Mouse (Mus musculus) erythroblast, adult 5-6 weeks (primary cell): ENCODE data around the gene Vdr. TPM values are rescaled to one million over a fixed set of nuclear protein-coding genes. Genes with fewer than 3 reads are reported as not detected.
A peak's percentile ranks its signal among the peaks of the same experiment; 100 is the strongest.

Experiments used
- ATAC-seq: replicated peaks from 2 replicates; pipeline ENCODE4 v1.8.0; 2016; ENCODE audit warnings: moderate number of reproducible peaks, mild to moderate bottlenecking, moderate TSS enrichment, inconsistent platforms; ENCODE audit not compliant: poor library complexity, low FRiP score, severe bottlenecking
- total RNA-seq, 2 experiments: library from RNA; stranded (forward) in 1 of 2; stranded (reverse) in 1 of 2; fragments of 150-400 nt in 1 of 2; fragments of 200-764, 138-1000 nt in 1 of 2; gene quantifications; 2 replicates each; pipeline versions ENCODE4 v1.2.3 to v1.2.4; 2015 to 2017; ENCODE audit warnings: low replicate concordance in 2 of 2

The Vdr gene
- total RNA-seq, 2 experiments from 2014 or later = 0.19 to 0.26 TPM

DNA sequence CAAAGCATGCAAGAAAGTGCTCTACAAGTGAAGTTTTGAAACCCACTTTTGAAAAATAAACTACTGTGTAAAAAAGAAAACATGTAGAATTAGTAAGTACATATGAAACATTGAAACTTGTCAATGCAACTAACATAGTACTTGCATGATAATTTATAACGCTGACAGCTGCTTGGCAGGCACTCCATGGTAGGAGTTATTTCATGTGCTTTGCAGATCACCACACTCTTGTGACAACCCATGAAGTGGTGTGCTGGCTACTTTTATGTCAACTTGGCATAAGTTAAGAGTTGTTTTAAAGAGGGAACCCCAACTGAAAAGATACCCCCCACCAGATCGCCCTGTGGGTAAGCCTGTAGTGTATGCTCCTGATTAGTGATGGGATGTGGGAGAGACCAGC lies 12.0 kb upstream of the Vdr start:
- no peak for ATAC-seq

GRCm38 (mm10) chr15:97921796-97922195 lies 11.4 kb upstream of the Vdr start:
- ATAC-seq = no peak

DNA sequence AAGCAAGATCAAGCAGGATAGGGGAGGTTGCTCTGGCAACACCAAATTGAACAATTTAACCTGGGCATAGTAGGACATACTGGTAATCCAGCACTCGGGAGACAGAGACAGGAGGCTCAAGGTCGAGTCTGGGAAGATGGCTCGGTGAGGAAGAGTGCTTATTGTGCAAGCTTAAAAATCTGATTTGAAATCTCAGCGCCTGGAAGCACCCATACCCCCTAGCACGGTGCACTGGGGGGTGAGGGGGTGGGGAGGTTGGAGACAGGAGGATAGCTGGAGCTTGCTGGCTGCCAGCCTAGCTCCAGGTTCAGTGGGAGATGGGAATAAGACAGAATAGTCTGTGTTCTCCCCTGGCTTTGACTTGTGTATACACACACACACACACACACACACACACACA lies 9.9 kb upstream of the Vdr start:
- ATAC-seq = no peak

DNA sequence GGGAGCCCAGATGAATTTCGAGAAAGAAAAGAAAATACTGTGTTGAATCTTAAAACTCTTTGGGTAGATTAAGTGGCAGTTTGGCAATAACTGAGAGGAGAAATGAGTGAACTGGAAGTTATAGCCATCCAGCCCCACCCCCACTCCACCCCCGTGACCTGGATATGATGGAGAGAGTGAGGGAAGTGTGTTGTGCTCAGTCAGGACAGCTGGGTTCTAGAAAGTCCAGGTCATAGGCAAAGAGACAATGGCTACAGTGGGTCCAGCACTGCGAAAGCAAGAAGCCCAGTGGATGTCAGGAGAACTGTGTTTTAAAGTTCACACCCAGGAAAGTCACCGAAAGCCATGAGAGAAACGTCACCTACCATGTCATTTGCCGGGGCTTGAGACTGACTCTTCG lies 8.8 kb upstream of the Vdr start:
- ATAC-seq = no peak

- no peak for ATAC-seq
Measured at GRCm38 (mm10) chr15:97917994-97918393, 7.6 kb upstream of the Vdr start.

DNA sequence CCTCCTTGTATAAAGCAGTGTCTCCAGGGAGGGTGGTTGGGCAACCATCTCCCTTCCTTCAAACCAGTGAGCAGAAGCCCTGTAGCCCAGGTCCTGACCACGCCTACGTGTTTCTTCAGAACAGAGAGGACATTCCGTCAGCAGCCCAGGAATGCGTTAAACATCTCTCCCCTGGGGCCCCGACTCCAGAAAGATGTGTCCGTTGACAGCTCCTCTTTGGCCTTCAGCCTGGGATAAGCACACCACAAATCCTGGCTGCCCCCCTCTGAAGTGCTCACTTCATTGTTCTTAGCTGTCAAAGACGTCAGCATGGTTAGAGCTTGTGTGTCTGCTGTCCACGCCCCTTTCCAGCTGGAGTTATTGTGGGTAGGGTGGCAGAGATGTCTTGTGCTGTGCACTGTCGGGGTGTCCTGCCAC lies 3.9 kb upstream of the Vdr start:
- no peak for ATAC-seq

DNA sequence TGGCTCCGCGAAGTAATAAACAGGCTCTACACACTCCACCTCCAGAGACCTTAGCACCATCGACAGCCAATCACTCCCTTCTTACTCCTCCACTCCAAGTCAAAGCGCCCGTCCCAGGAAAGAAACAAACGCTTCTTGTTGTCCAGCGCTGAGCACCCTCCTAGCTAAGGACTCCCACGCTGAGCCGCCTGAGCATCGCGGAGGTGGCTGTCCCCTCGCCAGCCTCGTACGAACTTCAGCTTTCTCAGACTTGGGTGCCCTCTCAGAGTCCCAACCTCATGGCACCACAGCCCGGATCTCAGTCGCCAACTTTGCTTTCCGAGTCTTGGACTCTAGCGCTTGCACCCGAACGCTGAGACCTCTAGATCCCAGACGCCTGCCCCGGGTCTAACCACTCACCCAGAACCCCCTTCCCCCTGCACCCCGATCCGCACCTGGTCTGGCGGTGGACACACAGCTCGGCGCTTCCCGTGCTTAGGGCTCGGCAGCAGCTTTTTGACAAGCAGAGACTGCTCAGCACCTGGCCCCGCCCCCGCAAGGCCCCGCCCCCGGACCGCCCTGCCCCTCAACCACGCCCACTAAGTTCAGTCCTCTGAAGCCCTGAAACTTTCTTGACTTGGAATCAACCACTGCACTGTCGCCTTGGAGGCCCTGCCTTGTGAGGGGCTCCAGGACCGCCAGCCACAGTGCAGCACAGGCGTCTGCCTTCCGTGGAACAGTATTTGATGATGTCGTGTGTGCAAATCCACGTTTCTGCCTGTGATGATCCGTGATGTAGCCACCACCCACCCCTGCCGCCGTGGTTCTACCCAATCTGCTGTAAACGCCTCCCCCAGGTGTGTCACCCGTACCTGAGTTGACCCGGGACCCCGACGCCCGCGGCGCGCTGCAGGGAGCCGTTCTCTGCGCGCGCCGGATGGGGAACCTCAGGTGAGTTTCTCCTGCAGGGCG lies 2.4 kb downstream of the Vdr start:
- ATAC-seq = peak; percentile 66

DNA sequence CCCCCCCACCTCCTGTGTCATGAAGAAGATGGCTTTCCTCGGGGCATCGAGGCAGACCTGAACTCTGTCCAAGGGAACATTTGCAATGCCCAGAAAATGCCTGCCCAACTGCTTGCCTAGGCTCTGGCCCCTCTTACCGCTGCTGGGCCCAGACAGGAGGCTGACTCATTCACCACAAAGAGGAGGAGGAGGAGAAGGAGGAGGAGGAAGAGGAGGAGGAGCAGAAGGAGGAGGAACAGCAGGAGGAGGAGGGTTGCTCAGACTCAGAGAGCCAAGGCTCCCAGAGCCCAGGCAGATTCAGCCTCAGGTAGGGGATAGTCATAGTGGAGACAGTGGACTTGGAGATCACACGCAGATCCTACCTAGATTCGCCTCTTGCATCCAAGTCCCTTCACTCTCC lies 3.2 kb downstream of the Vdr start:
- no peak for ATAC-seq

DNA sequence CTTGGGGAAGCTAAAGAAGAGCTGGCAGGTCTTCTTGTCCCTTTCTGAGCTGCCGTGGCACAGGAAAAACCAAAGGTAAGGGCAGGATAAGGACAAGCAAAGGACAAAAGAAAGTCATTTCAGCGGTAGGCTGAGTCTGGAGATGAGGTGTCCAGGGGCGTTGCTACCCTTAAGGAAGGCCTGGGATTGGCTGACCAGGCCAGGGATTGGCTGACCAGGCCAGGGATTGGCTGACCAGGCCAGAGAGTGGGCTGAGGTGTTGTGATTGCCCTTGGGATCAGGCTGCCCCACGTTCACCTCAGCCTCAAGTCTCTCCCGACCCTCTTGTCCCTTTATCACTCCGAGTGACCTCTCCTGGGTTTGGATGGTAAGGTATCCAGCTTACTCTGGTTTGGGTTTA lies 5.1 kb downstream of the Vdr start:
- ATAC-seq = no peak

- ATAC-seq = no peak
Measured at GRCm38 (mm10) chr15:97904339-97904991, 6.0 kb downstream of the Vdr start.

GRCm38 (mm10) chr15:97903261-97904009 lies 7.0 kb downstream of the Vdr start:
- no peak for ATAC-seq

- ATAC-seq = no peak
Measured at GRCm38 (mm10) chr15:97900991-97901390, 9.4 kb downstream of the Vdr start.

DNA sequence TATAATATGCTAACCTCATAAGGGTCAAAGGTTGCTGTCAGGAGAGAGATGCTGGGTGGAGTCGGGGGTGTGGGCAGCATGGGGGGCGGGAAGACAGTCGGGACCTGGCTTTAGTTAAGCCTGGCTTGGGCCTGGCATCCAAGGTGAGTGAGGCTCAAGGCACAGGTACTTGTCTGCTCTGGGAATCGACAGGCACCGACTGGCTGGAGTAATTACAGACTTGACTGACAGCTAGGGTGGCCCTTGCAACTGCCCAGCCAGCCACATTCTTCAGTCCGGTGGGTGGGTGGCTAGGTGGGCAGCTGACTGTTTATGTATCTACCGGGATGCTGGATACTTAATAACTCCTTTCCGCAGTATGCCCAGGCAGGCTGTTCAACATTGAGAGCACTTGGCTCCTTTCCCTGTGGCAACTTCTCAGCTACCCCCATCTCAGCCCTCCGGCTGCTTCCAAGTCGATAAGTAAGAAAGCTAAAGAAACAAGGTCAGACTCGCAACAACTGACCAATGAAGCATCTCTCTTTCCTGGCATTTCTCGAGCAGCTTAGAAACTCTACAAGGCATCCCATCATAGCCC lies 10.0 kb downstream of the Vdr start:
- no peak for ATAC-seq

DNA sequence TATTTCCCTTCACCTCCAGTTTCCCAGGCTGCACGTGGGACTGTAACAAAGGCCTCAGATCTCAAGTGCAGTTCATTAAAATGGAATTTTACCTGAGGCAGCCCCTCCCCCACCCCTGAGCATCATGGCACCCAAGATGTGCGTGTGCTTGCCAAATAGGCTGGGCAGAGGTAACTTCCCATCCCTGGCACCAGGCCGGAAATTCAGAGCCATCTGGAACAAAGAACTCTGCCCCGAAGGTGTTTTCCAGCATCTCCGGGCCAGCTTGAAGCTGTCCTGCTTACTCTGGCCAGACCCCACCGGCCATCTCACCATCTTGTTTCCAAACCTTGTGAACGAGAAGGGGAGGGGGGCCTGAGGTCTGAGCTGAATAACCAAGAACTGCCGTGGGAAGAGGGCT lies 10.7 kb downstream of the Vdr start:
- no peak for ATAC-seq

DNA sequence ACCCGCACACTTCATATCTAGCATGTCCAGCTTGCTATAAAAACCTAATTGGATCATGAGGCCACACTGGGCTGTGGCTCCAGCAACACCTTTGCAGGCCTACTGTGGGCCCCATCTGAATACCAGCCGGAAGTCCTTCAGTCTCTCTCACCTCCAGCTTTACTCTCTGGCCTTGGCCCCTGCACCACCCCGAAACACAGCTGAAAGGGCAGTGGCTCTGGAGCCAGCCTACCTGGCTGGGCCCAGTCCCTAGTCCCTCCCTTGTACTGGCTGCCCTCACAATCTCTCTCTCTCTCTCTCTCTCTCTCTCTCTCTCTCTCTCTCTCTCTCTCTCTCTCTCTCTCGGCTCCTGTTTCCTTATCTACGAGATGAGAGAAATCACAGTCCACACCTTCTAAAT lies 11.6 kb downstream of the Vdr start:
- ATAC-seq = no peak

DNA sequence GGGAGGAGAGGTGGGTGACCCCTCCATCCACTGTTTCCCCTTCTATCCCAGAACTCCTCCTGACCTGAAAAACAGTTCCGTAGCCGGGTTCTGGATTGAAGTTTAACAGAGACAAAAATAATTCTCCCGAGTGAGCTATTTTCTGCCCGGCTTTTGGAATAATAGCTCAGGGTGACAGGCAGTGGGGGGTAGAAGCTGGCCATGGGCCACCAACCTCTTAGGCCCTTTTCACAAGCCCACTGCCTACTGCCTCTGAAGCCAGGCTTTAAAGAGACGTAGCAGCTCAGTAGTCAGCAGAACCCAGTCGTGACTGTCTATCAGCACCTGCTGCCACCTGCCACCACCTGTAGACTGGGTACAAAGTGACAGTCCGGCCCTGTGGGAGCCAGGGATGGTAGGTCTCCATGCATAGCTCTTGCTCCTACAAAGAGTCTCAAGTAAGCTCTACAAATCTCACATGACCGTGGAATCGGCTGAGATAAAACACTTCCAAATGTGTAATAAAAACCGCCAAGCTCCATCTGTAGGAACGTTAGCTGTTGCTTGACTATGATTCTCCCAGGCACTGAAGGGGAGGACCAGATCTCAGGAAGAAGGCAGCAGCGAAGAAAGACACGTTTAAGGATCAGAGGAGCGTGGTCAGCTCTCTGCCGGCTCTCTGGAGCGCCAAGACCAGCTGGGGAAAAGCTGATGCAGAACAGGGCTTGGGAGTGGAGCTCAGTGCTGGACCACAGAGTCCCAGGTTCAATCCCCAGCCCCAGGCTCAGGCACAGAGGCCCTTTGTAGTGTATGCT lies 13.4 kb downstream of the Vdr start:
- no peak for ATAC-seq

DNA sequence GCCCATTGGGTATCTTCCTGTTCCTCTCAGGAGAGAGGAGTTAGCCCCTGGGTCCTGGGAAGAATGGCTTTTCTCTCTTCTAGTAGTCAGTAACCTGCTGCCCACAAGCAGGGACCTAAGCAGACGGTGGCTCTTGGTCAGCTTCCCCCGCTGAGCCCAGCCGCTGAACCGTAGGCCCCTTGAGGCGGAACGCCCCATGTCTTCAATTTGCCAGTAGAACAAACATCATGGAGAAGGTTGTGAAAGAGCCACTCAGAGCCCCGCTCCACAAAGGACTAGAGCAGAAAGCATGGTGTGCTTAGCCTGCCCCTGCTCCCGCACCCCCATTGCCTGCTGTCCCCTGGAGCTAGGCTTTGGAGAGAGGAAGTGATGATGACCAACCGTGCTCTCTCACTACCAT lies 14.1 kb downstream of the Vdr start:
- 0 out of 2 replicates have a peak, but pooled peaks have one; percentile 41 for ATAC-seq

DNA sequence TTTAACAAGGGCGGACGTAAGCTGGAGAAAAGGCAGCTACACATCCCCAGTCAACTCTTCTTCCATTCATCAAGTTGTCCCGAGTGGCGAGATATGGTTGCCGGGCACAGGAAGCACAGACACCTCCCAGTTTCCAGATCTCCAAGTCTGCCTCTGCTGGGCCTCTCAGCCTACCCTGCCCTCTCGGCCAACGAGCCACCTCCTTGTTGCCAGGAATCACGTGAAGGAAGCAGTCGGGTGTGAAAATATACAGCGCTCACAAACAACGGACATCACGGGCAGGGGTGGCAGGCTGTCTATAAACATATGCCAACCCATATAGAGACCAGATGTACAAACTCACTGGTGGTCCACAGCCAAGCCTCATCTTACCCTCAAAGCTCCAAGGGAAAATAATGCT lies 14.6 kb downstream of the Vdr start:
- ATAC-seq = no peak

- ATAC-seq = no peak
Measured at GRCm38 (mm10) chr15:97892506-97892905, 17.9 kb downstream of the Vdr start.
